Mouse (Mus musculus) right cerebral cortex, adult 18-20 months (tissue): ENCODE results near the gene Rbm46.
A peak's percentile ranks its signal among the peaks of the same experiment; 100 is the strongest.

ENCODE experiments used
- DNase-seq: peaks from one replicate; pipeline ENCODE4 v3.0.0; 2022; ENCODE audit warnings: mixed read lengths

The Rbm46 gene

DNA sequence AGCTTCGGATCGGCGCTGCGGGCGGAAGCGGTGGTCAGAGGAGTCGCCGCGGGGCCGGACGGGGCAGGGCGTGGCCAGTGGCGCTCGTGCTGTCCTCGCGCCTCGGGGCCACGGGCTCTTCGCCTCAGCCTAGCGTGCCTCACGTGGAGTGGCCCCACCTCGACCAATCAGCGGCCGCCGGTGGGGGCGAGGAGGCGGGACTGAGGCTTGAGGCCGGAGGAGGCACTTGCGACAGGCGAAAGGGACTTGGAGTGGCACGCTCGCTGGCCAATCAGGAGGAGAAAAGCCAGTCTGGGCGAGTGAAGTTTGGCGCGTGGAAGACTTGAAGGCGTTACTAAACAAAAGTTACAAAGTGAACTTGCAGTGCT is at the start of gene Rbm46:
Gene Rbm46, minus strand, starts transcription at position 112 of the 368 bp plus-strand sequence.
- DNase-seq = peak; percentile 53

DNA sequence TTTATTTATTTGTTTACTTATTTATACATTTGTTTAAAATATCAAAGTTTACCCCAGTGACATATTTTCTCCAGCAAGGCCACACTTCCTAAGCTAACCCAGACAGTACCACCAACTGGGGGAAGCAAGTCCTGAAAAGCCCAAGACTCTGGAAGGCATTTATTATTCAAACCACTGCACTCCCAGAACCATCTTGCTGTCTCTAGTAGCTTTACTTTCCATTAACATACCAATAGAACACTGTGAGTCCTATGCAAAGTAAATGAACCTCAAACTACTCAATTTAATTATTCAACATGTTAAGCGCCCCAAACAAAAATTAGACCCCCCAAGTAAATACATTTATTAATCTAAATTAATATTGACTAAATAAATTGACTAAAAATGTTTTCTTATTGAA is 39.3 kb upstream of the Rbm46 start:
- no peak for DNase-seq

DNA sequence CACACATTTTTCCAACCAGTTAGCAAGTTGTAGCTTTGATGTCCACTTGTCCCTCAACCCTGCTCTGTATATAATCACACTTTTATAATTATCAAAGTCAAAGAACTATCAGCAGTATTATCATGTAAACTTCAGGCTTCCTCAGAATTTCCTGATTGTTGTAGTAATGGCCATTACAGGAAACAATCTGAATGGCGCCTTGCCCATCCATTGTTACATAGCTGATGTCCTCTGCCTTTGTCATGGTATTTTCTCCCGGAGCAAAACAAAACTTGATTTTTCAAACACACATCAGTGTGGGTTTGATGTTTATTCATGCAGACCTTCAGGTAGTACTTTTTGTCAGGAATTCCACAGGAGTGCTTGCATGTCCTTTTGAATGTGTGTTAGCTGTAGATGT is 32.4 kb upstream of the Rbm46 start:
- no peak for DNase-seq

DNA sequence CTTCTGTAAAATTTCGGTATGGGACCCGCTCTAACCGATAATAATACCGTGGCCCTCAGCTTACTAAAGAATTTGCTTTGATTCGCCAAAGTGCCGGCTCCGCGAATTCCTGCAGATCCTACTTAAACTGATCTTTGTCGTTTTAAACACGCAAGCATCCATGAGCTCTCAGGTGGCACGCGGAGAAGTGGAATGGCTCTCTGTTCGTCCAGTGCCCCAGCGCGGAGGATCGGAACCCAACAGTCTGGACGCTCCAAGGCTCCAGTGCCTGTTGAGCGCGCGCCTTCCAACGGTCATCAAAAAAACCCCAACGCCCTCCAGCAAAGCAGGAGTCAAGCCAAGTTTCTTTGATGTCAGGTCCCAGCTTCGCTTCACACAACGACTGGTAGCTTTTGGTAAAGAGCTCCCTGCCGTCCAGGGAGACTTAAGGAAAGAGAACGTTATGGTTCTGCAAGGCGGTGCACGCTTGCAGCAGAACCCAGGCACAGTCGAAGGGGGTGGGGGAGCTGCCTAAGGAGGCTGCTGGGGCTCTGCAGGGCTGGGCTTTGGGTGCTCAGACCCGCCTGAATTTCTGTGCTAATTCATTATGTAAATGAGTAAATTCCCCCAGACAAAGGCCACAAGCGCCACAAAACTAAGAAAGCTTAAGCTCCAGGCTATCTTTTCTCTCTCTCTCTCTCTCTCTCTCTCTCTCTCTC is 28.1 kb upstream of the Rbm46 start:
- no peak for DNase-seq

DNA sequence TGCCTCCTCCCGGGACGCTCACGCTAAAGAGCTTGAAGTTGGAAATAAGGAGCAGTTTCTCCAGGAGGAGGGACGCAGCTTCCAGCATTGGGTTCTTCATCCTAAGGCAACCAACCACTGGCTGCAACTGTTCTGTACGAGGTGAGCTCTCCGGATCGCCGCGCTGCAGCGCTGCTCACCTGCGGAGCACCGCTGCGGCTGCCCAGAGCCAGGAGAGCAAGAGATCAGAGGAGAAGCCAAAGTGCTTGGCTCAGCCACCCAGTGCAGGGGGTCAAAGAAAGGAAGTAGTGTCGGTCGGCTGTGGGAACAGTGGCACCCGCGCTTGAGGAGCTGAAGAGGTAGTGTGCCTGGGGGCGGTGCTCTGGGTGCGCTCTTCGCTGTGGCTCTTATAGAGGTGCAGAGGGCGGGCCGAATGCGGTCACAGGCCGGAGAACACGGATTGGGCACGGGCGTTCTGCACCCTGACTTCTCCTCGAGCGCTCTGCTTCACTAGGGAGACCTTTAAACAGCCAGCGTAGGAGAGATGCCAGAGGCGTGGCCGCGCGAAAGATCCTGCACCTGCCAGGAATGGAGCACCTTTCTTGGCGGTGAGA is 27.4 kb upstream of the Rbm46 start, which contains the start of gene Lrat:
Gene Lrat, minus strand, starts transcription at position 361 of the 593 bp plus-strand sequence.
- DNase-seq = no peak

DNA sequence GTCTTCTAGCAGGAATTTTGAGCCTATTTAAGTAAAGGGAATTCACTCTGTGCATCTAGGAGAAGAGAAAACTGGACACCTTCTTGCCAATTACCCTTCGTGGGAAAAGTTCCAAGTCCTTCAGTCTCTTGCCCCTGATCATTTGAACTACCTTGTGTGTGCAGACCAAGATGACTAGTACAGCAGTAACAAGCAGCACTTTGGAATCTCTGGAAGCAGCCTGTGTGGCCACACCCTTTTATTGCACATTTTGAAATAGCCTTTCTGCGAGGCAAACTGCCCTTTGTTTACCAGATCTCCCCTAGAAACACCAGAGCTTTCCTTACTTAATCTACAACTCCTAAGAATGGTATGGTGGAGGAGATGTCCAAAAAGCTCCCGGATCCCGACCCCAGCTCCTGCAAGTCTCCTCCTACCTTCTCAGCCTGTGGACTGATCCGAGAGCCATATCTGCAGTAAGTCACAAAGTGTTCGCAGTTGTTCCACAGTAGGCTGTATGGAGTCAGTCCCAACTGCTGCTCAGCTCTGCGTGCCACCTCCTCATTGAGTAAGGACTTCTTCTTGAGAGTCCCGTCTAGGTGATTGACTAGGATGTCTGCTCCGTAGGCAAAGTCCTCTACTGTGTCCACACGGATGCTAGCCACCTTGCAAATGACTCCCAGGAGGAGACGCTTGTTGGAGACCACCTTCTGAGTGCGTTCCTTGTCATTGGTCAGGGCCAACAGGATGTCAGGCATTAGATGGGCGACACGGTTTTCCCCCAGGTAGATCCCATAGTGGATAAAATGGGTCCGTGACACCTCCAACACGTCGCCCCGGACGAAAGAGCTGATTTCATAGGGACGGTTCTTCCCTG is 26.7 kb upstream of the Rbm46 start:
- no peak for DNase-seq

DNA sequence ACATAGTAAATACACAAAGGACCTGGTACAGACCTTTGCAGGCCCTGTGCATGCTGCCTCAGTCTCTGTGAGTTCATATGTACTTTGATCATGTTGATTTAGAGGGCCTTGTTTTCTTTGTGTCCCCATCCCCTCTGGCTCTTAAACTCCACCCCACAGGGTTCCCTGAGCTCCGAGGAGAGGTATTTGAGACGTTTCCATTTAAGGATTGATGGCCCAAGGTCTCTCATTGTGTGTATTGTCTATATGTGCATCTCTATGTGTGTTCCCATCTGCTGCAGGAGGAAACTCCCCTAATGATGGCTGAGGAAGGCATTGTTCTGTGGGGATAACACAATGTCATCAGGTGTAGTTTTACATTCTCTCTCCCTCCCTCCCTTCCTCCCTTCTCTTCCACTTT is 12.6 kb upstream of the Rbm46 start:
- DNase-seq = no peak

DNA sequence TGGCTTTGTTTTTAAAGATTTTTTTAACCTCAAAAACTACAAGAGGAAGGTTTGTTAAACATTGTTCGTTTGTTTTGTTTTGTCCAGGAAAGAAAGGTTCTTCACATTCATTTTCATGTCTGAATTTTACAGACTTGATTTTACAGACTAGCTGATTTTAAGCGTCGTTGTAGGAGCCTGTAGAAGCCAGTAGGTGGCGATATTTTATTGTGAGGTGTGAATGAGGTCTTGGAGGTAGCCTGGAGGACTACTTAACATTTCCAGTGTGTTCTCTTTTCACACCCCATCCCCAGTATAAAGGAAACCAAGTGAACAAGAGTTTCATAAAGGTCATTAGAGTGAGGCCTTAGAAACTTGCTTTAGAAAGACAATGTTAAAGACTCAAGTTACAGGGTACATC is 975 bp upstream of the Rbm46 start:
- peak; percentile 12 for DNase-seq

DNA sequence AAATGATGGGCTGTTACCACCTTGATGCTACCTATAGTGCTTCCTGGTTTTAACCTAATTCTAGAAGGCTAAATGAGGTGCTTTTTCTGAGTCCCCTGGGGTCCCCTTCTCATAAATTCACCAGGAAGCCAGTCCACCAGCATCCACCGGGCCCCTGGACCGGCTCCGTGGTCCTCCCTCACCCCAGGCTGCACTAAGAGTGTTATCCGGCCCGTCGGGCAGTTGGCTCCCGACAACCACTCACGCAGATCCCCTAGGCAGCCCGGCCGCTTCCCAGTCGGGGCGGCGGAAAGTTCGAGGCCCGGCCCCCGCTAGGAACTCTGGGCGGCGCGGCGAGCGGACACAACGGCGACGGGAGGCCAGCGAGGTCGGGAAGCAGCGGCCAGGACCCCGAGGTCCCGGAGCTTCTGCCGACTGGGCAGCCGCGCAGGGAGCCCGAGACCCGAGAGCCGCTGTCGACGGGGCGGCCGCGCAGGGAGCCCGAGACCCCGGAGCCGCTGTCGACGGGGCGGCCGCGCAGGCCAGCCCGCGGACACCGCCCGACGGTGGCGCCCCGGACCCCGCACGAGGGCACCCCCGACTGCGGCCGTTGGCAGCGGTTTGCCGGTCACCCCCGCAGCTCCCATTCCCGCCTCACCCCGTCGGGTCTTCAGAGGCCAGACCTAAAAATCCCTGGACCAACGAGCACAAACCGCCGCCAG is 462 bp downstream of the Rbm46 start:
- no peak for DNase-seq

DNA sequence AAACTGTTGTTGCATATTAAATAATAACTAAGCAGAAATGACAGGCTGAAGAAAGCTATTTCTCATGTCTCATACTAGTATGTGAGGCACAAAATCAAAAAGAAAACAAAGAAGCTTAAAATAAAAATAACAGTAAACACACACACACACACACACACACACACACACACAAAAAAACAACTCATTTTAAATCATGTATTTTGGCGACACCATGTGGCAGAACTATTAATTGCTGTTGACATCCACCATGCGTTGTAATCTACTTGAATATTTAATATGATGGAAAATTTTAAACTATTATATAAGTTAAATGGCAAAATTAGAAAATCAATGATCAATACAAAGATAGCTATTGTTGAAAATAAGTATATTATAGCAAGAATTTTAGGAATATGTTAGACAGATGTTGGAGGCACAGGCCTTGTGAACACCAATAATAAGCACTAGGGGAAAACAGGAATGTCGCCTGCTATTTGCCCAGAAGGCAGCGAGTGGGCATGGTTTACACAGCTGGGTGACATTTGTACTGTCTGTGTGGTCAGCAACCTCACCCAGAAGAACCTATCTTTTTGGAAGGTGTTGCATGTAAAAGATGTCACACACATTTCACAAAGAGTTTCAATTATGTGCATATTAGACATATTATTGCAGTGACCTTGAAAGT is 18.7 kb downstream of the Rbm46 start:
- peak; percentile 26 for DNase-seq

DNA sequence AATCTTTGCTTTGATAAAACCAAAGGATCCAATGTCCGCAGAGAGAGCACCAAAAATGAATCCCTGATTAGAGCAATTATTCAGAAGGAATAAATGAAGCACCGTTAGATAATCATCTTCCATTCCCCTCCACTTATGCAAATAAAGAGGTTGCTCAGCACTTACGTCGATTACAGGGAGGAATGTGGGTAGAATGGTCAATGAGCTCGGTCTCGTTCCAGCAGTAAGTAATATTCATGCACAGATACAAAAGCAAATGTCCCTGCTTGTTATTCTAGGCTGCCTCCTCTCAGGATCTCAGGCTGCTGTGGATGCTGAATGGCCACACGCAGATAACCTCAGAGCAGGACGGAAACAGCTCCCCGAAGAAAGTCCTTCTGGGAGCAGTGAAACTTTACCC is 51.1 kb downstream of the Rbm46 start:
- DNase-seq = no peak

DNA sequence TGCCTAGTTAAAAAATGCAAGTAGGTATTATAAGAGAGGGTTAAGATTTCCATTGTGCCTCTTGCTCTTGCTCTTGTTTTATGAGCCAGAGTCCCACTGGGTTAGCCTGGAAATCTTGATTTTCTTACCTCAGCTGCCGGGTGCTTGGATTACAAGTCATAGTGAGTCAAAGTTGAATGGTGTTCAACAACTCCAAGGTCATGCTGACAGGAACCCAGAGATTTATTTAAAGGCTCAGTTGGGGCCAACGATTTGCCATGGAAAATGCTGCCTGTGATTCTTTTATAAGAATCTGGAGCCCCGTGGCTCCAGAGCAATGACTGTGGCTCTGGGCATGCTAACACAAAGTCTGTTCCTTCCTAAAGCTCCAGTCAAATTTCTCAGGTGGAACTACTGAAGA is 64.4 kb downstream of the Rbm46 start:
- DNase-seq = no peak

DNA sequence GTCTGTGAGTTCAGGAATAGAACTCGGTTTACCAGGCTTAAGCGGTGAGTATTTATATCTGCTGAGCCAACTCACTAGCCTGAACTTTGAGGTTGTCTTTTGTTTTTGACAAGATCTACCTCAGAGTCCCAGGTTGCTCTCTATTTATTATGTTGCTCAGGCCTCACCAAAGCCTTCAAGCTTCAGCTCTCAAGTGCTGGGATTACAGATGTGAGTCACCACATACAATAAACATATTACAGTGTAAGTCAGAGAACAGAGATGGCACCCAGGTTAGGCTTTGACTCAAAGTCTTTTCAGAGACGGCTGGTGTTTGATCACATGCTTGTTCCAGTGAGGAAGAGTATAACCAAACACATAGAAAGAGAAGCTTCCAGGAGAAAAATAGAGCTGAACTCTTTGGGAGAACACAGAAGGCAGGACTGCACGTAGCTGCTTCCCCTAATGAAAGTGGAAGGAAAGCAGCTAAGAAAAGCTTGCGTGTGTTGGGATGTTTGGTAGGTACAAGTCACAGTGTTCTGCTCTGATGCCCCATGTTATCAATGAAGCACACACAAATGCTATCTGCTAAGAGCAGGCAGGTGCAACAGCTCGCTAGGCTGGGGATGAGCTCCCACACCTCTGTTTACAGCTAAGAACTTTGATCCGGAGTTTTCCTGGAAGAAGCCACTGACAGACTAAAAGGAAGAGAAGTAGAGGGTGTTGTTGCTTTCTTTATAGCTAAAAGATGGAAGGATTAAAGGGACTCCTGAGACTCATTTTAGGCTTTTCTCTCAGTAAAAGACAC is 65.8 kb downstream of the Rbm46 start:
- DNase-seq = no peak

DNA sequence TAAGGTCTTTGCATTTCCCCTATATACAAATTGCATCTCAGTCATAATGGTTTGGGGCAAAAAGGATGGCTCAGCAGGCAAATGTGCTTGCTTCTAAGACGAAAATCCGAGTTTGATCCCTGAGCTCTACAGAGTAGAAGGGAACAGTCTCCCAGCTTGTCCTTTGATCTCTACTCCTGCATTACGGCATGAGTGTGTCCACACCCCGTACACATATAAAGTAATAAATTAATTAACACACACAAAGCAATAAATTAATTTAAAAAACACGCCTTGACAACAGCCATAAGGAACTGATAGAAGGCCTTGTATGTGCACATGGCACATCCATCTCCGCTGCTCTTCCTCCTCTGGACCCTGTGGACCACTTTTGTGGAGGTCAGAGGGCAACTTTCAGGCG is 66.5 kb downstream of the Rbm46 start:
- DNase-seq = no peak

DNA sequence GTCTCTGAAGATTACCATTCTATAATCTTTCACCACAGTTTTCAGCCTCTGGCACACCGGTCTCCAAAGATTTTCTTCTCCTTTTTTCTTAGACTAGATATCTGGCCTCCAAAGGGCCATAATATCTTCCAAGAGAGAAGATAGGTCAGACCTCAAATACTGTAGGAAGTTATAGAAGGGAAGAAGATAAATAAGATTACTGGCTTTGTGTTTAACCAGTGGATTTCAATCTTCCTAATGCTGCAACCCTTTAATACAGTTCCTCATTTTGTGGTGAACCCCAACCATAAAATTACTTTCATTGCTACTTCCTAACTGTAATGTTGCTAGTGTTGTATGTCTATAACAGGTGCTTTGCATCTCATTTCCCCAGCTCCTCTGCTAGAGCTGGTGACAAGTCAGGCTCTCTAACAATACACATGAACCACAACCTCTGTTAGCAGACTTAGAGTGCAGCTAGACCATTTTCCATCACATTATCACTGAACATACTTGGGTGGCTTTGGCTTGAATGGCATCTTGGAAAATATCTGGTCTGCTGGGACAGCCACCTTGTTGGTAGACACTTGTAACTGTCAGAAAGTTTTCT is 67.9 kb downstream of the Rbm46 start:
- DNase-seq = no peak

DNA sequence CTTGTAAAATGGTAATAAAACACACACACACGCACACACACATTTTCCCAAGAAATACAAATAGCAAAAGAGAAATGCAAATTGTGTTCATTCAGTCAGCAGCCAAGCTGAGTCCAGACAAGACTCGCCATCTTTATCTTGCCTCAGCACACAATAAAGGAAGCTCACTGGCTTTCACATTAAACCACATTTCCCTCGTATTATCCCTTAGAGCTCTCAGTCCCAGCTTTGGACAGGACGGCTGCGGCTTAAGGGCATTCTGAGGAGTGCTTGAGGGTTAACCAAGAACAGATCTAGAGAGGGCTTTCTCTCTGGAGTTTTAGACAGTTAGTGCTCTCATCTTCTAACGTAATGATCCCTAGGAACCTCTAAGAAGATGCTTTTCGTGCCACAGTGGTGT is 71.0 kb downstream of the Rbm46 start:
- DNase-seq = no peak

DNA sequence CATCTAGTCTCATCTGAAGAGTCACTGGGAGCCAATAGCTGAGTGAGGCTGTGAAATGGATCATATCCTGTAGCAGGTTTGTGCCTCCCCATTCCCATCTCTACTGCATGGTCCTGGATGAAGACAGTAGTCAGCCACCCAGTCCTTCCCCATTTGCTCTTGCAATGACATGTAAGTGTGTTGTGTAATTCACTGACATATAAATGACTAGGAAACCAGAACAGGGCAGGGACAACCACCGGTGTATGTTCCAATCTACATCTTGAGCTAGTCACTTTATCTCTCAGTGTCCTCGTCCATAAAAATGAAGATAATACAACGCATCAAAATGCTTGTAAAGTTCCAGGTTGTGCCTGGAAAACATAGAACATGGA is 75.8 kb downstream of the Rbm46 start:
- no peak for DNase-seq

DNA sequence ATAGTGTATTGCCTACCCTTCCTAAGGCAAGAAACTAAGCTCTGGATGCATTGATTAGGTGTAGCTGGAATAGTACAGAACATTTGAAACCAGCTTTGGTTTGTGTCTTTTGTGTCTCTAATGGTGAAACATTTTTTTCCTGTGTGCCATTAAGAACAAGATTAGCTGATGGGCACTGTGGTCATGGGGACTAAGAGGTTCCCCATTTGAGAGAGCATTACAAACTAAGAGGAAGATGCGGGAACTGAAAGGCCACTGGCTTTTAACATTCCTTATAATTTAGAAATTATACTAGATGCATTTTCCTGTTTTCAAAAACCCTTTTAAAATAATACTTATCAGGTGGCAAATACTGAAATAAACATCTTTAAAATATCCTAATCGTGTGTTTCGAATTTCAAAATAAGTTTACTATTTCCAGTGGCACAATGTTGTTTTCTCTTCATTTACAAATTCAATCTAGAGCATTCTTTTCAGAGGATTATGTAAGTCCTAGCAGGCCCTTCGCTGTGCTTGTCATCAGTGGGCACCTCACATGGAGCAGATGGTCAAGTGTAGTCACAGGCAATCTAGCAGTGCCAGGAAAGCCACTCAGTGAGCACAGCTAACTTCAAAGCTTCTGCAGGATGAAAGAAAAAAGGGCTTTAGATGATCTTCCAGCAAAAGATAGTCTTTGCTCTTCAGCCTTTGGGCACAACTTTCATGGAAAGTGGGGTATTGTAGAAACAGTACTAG is 76.4 kb downstream of the Rbm46 start:
- DNase-seq = peak; percentile 40

DNA sequence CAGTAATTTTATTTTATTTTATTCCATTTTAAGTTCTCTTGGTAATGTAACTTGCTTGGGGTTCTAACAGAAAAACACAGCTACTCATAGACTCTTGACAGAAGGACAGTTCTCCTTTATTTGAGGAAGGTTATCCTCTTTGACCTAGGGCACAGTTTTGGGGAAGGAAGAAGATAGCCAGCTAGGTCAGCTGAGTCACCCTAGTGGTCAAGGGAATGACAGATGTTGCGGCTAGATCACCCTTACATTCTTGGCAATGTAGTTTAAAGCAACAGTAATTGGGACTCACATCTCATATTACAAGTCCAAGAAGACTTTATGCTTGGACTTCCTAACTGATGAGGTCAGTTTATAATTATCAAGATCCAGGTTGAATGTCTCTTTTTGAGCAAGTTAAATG is 82.6 kb downstream of the Rbm46 start:
- no peak for DNase-seq

DNA sequence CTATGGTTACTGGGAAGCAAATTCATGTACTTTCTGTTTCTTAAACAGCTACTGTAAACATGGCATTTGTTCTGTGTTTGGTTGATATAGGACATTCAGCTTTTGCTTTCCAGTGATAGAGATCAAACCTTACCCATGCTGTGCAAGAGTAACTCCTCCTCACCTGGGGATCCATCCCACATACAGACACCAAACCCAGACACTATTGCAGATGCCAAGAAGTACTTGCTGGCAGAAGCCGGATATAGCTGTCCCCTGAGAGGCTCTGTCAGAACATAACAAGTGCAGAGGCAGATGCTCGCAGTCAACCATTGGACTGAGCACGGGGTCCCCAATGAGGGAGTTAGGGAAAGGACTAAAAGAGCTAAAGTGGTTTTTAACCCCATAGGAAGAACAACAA is 84.6 kb downstream of the Rbm46 start:
- peak; percentile 46 for DNase-seq
